Mouse (Mus musculus): ENCODE data around the gene Atp8a1.

The Atp8a1 gene

DNA sequence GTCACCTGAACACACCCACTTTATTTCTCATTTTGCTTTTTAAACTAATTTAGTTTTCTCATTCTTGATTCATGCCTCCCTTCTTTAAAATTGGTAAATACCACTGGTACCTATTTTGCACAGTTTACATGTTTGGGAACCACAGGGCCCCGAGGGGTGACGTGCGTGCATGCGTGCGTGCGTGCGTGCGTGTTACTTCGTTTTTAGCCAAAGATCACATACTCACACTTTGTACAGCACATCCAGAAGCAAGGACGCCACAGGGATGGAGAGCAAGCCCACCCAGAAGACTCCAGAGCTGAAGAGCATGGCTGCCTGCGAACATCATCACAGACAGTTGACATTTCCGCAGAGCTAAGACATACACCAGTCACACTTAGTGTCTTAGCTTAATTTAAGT is 216.0 kb downstream of the Atp8a1 start:
- DNase-seq (ENCODE audit: low spot score), result no peak

DNA sequence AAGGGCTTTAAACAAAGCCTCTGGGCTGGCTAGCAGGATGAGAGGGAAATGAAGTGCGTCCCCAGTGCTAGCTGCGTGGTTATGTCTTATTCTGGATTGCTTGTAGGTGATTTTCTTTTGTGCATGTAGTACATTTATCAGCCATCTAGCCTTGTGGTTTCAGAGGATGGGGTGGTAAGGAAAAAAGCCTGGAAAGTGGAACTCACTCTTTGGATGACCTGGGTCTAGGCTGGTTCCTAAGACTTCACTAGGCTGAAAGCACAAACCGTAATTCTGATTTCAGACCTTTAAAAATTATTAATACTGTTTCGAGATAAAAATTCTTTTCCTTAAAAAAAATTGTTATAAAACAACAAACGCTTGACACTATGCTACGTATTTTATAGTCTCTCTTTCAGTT is 217.4 kb downstream of the Atp8a1 start:
- no peak for DNase-seq (ENCODE audit: low spot score)

DNA sequence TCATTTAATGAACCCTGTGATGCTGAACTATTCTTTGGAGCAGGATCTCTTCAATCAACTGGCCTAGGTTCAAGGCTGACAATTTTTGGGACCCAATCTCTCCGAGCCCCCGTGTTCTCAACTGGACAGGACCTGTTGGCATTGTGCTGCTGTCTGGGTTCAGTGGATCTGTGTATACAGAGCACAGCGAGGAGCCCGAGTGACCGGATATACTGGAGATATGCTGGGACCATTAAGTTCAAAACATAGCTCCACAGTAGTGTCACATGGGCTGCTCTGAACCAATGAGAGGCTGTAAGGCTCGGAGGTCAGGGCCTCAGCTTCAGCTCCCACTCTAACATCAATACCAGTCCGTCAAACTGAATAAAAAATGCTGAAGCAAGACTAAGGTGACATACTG is 217.8 kb downstream of the Atp8a1 start:
- DNase-seq (ENCODE audit: low spot score), result no peak

DNA sequence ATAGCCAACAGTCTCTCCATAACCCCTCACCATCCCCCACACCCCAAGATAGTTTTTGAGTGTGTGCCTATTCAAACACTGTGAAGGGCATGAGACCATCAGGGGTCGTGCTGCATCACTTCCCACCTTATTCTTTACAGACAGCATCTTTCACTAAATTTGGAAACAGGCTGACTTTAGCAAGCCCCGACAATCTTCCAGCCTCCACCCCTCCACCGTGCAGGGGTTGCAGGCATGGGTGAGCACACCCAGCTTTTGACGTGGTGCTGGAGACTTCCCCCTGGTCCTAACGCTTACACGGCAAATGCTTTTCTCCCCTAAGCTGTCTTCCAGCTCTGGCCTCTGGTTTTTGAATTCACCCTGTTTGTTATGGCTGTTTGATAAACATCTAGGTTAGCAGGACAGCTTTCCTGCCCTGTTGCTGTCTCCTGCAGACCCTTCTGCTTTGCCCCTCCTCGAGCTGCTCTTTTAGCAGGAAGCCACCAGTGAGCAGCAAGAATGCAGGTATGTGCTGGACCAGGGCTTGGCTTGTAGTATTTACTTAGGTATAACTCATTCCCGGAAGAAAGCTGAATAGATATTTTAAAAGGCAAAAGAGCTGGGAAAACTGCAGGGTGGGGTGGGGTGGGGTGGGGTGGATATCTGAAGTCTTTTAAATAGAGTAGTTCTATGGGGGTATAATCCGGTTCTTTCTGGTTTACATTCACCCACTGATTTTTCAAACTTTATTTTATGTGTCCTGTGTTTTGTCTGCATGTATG is 218.9 kb downstream of the Atp8a1 start:
- DNase-seq (ENCODE audit: low spot score), result no peak

DNA sequence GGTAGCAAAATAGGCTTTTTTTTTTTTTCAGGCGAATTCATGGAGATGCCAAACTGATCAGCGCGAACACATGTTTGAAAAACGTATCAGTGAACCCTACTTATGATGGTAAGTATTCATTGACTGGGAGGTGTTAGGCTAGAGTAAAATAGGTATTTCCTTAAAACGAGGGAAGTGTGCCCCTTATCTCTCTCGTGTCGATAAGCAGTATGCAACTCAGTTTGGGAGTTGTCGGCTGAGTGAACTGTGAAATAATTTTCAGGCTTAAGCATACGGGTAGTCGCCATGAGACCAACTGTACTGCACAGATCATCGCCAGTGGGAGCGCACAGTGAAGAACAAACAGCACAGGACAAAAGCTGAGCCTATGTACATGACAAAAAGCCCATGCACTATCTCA is 226.0 kb downstream of the Atp8a1 start:
- DNase-seq (ENCODE audit: low spot score), result no peak

DNA sequence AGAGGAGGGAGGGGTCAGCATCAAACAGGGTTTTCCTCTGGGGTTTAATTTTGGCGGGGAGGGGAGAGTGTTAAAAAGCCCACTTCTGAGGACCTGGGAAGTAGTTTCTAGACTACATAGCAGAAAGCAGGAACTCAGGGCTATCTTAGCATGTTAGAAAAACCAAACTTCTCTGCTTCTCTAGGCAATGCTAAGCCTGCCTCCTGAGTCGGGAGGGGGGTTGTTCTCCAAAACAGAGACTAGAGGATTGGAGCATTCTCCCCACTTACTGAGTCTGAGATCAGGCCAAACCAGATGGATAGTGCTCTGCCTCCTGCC is 237.8 kb downstream of the Atp8a1 start:
- no peak for DNase-seq (ENCODE audit: low spot score)

DNA sequence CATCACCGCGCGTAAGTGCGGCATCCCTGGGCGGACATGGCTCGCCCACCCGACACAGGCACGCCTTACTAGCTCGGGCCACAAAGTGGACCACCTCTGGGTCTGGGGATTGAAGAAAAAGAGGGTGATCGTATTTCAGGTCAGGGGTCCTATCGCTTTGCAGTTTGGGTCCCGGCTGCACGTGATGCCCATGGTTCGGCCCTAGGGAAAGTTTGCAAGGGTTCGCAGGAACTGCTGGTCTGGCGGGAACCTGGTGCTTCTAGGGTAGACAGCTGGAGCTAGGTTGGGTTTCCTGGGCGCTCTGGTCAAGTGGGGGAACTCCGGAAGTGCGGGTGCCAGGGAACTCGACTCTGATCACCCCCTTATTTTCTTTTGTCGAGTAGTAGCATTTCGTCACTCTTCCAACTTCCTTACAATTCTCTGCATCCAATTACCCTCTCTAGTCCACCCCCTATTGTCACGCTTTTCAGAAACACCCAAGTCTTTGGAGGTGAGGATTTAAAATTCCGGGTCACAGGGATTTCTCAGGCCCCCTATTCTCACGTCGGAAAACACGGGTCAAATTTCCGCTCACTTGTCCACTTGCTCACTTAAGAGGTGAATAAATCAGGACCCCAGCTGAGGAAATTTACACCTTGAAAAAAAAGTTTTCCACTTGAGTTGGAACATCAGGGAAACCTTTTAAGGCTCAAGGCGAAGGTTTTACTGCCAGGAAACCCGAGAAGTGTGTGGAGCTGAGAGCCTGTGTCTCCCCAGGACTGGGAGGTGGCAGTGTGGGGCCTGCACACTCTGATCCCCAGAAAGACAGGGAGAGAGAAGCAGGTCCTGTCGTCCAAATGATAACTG is 238.3 kb downstream of the Atp8a1 start:
- no peak for DNase-seq (ENCODE audit: low spot score)

DNA sequence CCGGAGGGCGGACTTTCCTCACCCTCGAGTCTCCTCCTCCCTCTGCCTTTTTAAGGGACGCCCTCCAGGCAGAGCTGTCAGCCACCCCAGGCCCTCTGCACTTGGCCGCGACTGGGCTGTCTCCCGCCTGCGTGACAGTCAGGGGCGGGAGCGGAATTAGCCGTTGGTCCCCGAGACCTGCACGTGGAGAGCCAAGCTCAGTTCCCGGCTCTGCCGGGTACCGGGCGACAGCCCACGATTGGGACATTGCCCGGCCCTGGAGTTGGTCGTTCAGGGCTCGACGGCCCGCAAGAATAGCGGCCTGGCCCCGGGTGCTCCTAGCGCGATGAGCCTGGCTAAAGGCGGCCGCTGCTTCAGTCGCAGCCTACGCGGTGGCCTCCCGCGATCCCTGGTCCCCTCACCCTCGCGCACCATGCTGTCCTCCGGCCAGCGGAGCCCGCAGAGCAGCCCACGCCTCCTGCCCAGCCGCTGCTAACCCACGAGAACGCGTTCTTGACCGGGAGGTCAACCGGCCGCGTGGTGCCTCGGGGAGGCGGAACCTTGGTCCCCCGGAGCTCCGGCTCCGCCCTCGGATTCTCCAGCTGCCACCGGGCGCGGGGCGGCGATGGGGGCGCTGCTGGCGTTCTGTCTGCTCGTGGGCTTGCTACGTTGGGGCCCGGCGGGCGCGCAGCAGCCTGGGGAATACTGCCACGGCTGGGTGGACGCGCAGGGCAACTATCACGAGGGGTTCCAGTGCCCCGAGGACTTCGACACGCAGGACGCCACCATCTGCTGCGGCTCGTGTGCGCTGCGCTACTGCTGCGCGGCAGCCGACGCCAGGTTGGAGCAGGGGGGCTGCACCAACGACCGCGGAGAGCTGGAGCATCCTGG is 239.2 kb downstream of the Atp8a1 start, which contains the start of gene Shisa3:
Gene Shisa3, plus strand, starts transcription at position 79 of the 870 bp plus-strand sequence.
- DNase-seq (ENCODE audit: low spot score), result no peak

DNA sequence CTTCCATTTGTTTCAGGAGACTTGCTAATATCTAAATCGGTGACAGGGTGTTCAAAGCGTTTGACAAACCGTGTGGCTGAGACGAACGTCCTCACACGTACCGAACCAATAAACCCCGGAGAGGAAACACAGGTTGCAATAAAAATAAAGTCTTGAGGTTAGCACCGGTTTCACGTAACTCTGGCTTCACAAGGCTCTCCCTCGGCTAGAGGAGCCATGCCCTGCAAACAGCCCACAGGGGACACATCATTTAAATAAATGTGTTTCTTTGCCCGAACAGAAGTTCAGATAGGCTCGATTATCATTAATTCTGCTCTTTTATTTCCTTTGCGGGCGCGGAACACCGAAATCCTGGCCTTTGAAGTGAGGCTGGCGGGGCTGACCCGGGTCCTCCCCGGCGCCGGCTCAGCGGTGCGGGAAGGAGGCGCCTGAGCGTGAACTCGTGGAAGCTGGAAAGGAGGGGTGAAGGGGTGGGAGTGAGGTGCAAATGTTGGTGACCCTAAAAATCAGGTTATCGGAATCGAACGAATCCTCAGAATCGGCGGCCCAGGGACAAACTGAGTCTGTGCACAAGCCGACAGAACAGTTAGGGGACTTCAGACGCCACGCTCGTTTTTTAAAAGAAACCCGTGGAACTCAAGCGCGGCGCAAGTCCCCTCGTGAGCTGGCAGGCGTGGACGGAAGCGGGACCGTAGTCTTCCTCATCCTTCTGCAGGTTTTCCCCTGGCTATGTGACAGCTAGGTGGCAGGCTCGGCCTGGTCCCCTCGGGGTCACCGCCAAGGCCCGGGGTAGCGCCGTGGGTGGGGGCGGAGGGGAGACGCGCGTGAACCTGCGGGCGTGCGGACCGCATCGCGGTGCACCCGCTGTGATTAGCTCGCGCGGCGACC is 240.1 kb downstream of the Atp8a1 start:
- DNase-seq (ENCODE audit: low spot score), result no peak

DNA sequence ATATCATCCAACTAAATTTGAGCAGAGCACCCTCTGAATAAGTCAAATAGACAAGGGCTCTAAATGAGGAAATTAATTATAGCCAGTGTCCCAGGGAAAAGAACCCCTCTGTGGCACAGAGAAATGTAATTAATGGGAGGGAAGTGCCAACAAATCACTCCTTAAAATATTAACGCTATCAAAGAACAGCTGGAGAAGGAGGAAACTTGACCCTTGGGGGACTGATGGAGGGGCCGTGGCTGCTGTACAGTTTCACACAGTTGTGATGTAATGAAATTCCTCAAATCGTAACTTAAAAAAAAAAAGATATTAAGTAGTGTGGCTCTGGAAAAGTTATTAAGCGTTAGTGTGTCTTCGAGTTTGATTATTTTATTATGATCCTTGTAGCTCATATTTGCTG is 241.3 kb downstream of the Atp8a1 start:
- no peak for DNase-seq (ENCODE audit: low spot score)

DNA sequence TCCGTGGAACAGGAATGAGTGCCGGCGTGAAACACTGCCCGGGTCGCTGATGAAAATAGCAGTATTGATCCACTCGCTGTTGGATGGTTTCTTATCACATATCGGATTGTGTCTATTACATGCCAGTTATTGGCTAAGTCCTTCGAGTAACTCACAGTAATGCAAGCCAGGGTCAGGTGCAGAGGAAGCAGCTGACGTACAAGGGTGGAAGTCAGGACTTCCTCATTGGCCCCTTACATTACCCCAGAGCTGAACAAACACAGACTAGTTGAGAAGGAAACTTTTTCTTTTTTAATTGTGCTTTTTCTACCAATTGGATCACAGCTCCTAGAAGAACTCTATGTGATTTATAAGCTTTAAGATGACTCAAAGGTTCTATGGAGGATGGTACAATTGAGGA is 247.3 kb downstream of the Atp8a1 start:
- no peak for DNase-seq (ENCODE audit: low spot score)

DNA sequence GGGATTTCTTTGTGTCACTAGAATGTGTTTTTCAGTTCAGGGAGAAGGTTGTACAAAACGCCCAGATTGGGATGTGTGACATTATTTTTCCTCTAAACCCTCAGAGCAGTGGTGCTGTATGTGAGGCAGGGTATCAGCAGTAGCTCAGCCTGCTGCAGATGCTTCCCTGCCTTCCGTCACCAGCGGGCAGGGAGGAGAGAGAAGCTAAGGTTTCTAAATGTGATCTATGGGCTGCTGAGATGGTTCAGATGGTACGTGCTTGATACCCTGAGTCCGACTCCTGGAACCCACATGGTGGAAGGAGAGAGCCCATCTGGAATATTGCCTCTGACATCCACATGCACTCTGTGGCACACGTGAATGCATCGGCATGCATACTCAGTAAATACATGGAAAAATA is 251.6 kb downstream of the Atp8a1 start:
- no peak for DNase-seq (ENCODE audit: low spot score)

DNA sequence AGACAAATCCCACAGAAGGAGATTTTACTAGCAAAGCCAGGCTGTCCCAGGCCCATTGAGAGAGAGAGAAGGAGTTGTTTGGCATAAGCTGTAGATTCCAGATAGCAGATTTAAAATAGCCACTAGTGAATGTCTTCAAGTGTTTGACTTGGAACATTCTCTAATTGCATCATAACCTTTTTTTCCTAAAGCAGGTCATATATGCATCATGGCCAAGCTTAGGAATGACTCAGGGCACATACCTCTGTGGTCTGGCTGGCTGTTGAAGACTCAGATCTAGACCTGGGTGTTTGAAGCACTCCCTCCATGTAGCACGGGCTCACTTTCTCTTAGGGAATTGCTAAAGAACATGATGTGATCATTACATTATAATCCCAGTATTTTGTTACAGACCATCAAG is 252.2 kb downstream of the Atp8a1 start:
- no peak for DNase-seq (ENCODE audit: low spot score)

DNA sequence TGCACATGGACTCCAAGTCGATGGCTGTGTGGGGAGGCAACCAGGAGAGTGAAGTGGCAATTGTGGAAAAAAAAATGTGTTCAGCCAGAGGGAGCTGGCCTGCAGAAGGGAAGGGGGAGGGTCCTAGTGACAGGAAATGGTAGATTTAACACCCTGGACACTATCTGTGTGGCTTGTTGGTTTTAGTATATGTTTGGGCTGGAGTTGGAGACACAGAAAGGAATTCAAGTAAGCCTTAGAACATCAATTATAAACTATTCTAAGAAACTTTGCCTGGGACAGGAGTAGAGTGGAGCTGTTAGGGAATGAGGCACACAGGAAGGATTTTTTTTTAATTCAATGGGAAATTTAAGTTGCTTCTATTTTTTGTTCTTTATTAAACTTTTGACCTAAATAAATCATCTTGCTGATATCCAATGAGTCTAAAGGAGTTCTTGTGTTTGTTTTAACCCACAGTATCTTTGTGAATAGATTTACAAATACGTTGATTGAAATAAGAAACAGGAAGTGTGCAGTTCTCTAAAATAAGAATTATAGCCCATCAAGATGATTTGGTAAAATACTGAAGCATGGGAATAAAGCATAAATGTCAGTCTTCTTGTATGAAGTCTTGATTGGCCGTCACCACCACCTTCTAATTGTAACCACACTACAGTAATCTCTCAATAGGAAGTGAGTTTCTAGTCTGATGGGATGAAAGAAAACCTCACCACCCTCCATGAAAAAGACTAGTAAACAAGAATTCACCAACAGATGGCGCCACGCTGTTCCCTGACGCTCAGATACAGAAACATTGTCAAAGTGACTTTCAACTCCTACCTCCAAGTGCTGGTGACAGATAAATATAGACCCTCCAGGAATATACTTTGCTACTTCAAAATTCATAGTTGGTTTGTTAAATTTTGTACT is 267.3 kb downstream of the Atp8a1 start:
- DNase-seq (ENCODE audit: low spot score), result no peak

DNA sequence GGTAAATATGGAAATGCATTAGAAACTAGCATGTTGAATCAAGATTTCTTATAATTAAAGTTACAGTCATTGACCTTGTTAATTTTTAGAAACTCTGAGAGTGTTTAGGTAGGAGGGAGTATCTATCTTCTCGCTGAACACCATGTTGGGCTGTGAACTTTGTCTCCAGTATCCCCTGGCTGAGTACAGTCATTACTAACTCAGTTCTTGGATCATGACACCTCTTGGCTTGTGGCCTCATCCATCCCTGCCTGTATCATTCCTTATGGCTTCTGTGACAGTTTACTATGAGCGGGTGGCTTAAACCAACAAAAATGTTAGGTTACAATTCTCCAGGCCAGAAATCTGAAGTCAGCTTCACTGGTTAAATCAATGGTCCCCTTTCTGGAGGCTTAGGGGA is 271.5 kb downstream of the Atp8a1 start:
- no peak for DNase-seq (ENCODE audit: low spot score)

DNA sequence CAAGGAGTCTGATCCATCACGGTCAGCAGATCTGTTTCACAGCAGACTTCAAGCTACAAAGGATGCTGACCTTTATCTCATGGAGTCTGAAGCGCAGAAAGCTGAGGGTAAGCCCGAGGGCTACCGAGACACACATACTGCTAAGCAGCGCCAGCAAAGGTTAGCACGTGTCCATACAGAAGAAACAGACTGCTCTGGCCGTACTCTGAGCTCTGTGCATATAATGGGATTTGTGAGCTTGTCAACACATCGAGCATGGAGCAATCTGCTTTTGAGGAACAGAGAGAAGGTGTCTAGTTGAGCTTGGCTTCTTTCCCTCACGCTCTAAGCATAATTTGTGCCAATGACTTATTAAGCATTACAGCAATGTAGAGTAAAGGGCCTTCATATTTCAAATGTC is 273.2 kb downstream of the Atp8a1 start:
- DNase-seq (ENCODE audit: low spot score), result no peak

DNA sequence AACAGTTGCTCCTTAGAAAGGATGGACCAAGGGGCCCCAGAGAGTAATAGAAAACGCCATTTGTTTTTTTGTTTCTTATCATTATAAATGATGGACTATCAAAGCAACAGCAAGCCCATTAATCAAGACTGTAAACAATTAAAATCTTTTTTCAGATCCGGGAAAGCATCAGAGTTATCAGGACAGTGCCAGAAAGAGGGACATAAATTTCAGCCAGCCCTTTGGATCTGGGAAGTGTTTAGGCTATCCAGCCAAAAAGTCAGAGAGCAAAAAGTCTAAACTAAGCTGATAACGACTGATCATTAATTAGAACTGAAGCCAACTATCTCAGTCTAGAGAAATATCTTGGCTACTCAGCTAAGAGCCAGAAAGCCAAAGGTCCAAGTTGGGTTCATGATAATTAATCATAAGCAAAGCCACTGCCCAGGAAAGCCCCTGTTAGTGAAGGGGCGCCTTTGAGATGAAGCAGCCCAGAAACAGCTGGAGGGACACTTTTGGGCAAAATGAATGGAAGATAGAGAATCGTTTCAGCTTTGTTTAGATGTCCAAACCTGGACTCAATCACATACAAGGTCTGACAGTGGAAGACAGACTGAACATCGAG is 274.6 kb downstream of the Atp8a1 start:
- no peak for DNase-seq (ENCODE audit: low spot score)

All from urinary bladder, postnatal 10 days (tissue).